Mouse (Mus musculus): ENCODE results near the gene Il4.

DNA sequence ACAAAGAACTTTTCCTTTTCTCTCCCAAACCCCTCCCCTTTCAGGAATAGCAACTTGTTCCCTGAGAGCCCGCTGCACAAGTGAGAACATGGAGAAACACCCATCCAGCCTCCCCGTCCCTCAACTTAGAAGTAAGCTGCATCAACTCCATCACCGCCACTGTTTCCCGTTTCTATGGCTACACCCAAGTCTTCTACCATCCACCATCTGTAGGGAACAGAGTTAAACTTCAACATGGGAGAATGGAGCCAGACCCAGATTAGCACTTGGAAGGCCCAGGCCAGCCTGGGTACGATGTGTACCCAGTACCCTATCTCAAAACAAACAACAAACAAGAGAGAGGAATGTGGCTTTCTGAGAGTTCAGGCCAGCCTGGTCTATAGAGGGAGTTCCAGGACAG is 45.6 kb upstream of the Il4 start:
- no peak for TF ChIP-seq CTCF (IDR thresholded peaks at IDR 0.05; ENCODE audit: extremely low read depth, insufficient read depth, insufficient read length, insufficient replicate concordance)
- TF ChIP-seq POLR2A (IDR thresholded peaks at IDR 0.05; ENCODE audit: low read depth, low read length) = no peak

Measured in spleen, adult 2 months (tissue).